Mouse (Mus musculus) midbrain, postnatal 0 days (tissue): ENCODE data around the gene Rab2b. TPM values are rescaled to one million over a fixed set of nuclear protein-coding genes. Genes with fewer than 3 reads are reported as not detected.
A peak's percentile ranks its signal among the peaks of the same experiment; 100 is the strongest.

Experiments used
- ATAC-seq: fragments of 200-750 bp; cut with Nextera tagmentation; 2 replicates; pipeline ENCODE4 v1.8.0; 2017; ENCODE audit warnings: moderate number of reproducible peaks, mild to moderate bottlenecking, moderate TSS enrichment, moderate library complexity; ENCODE audit not compliant: low FRiP score
- DNase-seq: peaks from one replicate; pipeline ENCODE4 v3.0.0-alpha.2; 2015; ENCODE audit warnings: low spot score
- H3K27ac ChIP-seq: fragments of 300-500 bp; sonication (generic); 2 replicates; pipeline ENCODE4 v1.5.1; 2014; ENCODE audit warnings: low read depth, mild to moderate bottlenecking, low read length, mixed read lengths
- H3K27me3 ChIP-seq: fragments of 300-500 bp; sonication (generic); 2 replicates; pipeline ENCODE4 v1.6.1; 2014; ENCODE audit warnings: low read length, control low read depth, mixed read lengths; ENCODE audit not compliant: insufficient read depth
- H3K36me3 ChIP-seq: fragments of 300-500 bp; sonication (generic); 2 replicates; pipeline ENCODE4 v1.6.1; 2014; ENCODE audit warnings: low read length, control low read depth, mixed read lengths; ENCODE audit not compliant: insufficient read depth
- H3K4me1 ChIP-seq: fragments of 300-500 bp; sonication (generic); 2 replicates; pipeline ENCODE4 v1.6.1; 2014; ENCODE audit warnings: mild to moderate bottlenecking, control low read depth, antibody characterized with exemption, low read length, mixed read lengths; ENCODE audit not compliant: insufficient read depth
- H3K4me2 ChIP-seq: fragments of 300-500 bp; sonication (generic); 2 replicates; pipeline ENCODE4 v1.6.1; 2014; ENCODE audit warnings: low read depth, mild to moderate bottlenecking, low read length, mixed read lengths; ENCODE audit not compliant: poor library complexity, severe bottlenecking
- H3K4me3 ChIP-seq: fragments of 300-500 bp; sonication (generic); 2 replicates; pipeline ENCODE4 v1.5.1; 2014; ENCODE audit warnings: low read depth, mild to moderate bottlenecking, low read length, moderate library complexity
- H3K9ac ChIP-seq: fragments of 300-500 bp; sonication (generic); replicated peaks from 2 replicates; pipeline ENCODE4 v1.6.1; 2014; ENCODE audit warnings: mild to moderate bottlenecking, low read length, moderate library complexity, mixed read lengths; ENCODE audit not compliant: poor library complexity, severe bottlenecking
- H3K9me3 ChIP-seq: fragments of 300-500 bp; sonication (generic); 2 replicates; pipeline ENCODE4 v1.6.1; 2016; ENCODE audit warnings: low read length, control low read depth
- CTCF ChIP-seq: IDR thresholded peaks from 2 replicates; pipeline ENCODE4 v1.5.1; 2016; ENCODE audit warnings: antibody characterized with exemption, mild to moderate bottlenecking
- WGBS: fragments of 180-500 bp; shearing (Covaris S2); extraction: QIAGEN DNeasy Blood & Tissue Kit; methylation state at CpG from one replicate; pipeline ENCODE4 v1.1.7; 2014; 5-methylcytosine and 5-hydroxymethylcytosine counted together
- polyA plus RNA-seq: library from polyadenylated mRNA; unstranded; fragments of >200 nt; fragmentation: Nextera tagmentation; extraction: Ambion mirVana; gene quantifications from 2 replicates; pipeline ENCODE4 v1.2.1, GENCODE M21; 2015
- total RNA-seq: library from RNA; depleted of rRNA; stranded (reverse); fragments of >200 nt; gene quantifications from 2 replicates; pipeline ENCODE4 v1.2.3, GENCODE M21; 2014

Gene Rab2b
- total and polyA plus RNA-seq, 2 experiments from 2014 or later, result 57.6 to 57.7 TPM

GRCm38 (mm10) chr14:52256311-52257175 lies 22.8 kb downstream of the Rab2b start:
- peak overlapping the region; percentile 67 for H3K4me2 ChIP-seq
- no peaks in the 10 kb centered on the region; the same call in none of the 2 replicates for H3K36me3 ChIP-seq
- H3K9me3 ChIP-seq, result no peaks in the 10 kb centered on the region
- peak overlapping the region; percentile 91 for H3K4me3 ChIP-seq
- ATAC-seq (no peak), DNase-seq (peak; percentile 37)
- H3K9ac ChIP-seq, result peak overlapping the region; percentile 84
- no peak for TF ChIP-seq CTCF
- no peaks in the 10 kb centered on the region for H3K27me3 ChIP-seq
- peak overlapping the region; percentile 92 for H3K27ac ChIP-seq
- peaks cover 10% of the 10 kb centered on the region for H3K4me1 ChIP-seq
- WGBS, result 7% methylated on average over 18 of the region's 18 CpGs

GRCm38 (mm10) chr14:52246129-52246528 lies 33.2 kb downstream of the Rab2b start:
- ATAC-seq (no peak), DNase-seq (no peak)
- Histone ChIP-seq H3K4me3 (no peak overlapping the region), H3K9ac (no peak overlapping the region), H3K27me3 (no peaks in the 10 kb centered on the region), H3K9me3 (no peaks in the 10 kb centered on the region), H3K36me3 (no peaks in the 10 kb centered on the region), H3K4me1 (no peaks in the 10 kb centered on the region; the same call in 1 of the 2 replicates), H3K4me2 (no peak overlapping the region), H3K27ac (no peak overlapping the region)
- WGBS, result 80% methylated on average over 4 of the region's 4 CpGs
- TF ChIP-seq CTCF, result no peak

DNA sequence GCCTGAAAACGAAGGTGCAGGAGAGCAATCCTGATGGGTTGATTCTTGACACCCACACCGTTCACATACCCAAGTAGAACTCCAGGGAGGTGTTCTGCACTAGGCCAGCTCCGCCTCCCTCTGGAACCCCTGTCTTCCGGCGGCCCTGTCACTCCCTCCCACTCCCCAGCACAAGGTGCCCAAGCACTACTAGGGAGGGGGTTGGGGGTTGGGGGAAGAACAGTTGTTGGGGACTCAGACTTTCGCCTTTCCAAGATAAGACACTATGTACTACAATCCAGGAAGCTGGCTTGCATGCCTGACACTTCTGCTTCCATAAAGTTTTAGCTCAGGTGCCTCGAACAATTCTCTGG lies 34.7 kb downstream of the Rab2b start:
- H3K9me3 ChIP-seq, result no peaks in the 10 kb centered on the region
- peak overlapping the region; percentile 60 for H3K27ac ChIP-seq
- no peaks in the 10 kb centered on the region for H3K27me3 ChIP-seq
- no peaks in the 10 kb centered on the region for H3K36me3 ChIP-seq
- 10% methylated on average over 7 of the region's 7 CpGs for WGBS
- H3K4me3 ChIP-seq, result peak overlapping the region; percentile 63
- H3K4me2 ChIP-seq, result peak overlapping the region; percentile 83
- TF ChIP-seq CTCF, result no peak
- H3K9ac ChIP-seq, result peak overlapping the region; percentile 77
- peak; percentile 79; the same call in 1 of the 2 replicates for ATAC-seq
- H3K4me1 ChIP-seq, result no peaks in the 10 kb centered on the region; the same call in 1 of the 2 replicates
- no peak for DNase-seq

- DNase-seq (peak; percentile 99), ATAC-seq (peak; percentile 99)
- Histone ChIP-seq H3K4me1 (no peaks in the 10 kb centered on the region; the same call in 1 of the 2 replicates), H3K27me3 (no peaks in the 10 kb centered on the region), H3K4me3 (peak overlapping the region; percentile 63), H3K4me2 (peak overlapping the region; percentile 83), H3K36me3 (no peaks in the 10 kb centered on the region), H3K9me3 (no peaks in the 10 kb centered on the region), H3K9ac (peak overlapping the region; percentile 77), H3K27ac (peak overlapping the region; percentile 60)
- no peak for TF ChIP-seq CTCF
- WGBS, result under 1% methylated on average over 32 of the region's 32 CpGs
Observed at GRCm38 (mm10) chr14:52244041-52244689, 35.2 kb downstream of the Rab2b start.

DNA sequence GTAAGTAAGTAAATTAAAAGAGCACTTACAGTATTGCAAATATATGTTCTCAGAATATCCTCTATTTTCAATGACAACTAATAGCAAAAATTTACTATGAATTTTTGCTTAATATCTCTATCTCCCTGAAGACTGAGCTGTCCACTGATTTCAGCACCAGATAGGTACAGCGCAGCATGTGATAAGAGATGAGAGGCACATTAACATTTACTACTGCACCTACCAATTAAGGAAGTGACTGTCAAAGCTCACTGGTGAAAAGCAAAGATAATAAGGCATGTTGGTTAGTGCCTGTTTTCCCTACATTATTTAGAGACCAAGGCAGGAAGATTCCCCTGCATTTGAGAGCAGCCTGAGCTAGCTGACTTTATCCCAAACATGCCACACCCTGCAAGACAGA lies 43.1 kb downstream of the Rab2b start:
- ATAC-seq, result no peak

DNA sequence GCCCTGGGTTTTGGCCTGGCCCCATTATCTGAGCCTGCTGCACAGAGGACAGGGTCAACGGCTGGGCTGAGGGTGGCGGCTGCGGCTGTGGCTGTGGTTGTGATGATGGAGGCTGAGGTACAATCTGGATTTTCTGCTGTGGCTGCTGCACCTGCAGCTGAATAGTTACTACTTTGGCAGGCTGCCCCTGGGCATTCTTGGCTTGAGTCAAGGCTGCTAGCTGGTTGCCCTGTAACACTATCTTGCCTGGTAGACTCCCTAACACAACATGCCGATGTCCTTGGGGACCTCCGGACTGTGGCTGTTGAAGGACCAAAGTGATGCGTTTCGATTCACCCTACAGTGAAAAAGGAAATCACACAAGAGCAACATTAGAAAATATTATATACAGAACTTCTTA lies 44.2 kb downstream of the Rab2b start:
- H3K36me3 ChIP-seq, result peaks cover 51% of the 10 kb centered on the region

More for the DNA sequence above, 43.1 kb downstream of the Rab2b start:
- no peak overlapping the region for H3K4me3 ChIP-seq
- H3K4me2 ChIP-seq, result no peak overlapping the region
- no peak overlapping the region for H3K27ac ChIP-seq
- TF ChIP-seq CTCF, result no peak
- H3K4me1 ChIP-seq, result no peaks in the 10 kb centered on the region
- no peaks in the 10 kb centered on the region for H3K9me3 ChIP-seq
- no peak overlapping the region for H3K9ac ChIP-seq
- WGBS, result 97% methylated on average over 1 of the region's 1 CpGs
- no peaks in the 10 kb centered on the region for H3K27me3 ChIP-seq
- DNase-seq, result no peak
- peaks cover 46% of the 10 kb centered on the region for H3K36me3 ChIP-seq

More for the DNA sequence above, 44.2 kb downstream of the Rab2b start:
- TF ChIP-seq CTCF, result no peak
- Histone ChIP-seq H3K27me3 (no peaks in the 10 kb centered on the region), H3K4me3 (no peak overlapping the region), H3K9ac (no peak overlapping the region), H3K4me2 (no peak overlapping the region), H3K9me3 (no peaks in the 10 kb centered on the region), H3K27ac (no peak overlapping the region), H3K4me1 (no peaks in the 10 kb centered on the region)
- ATAC-seq (no peak), DNase-seq (no peak)
- 94% methylated on average over 7 of the region's 7 CpGs for WGBS
